Mouse (Mus musculus) lung, postnatal 0 days (tissue): ENCODE measurements at regions not wholly inside any gene's neighbourhood (a gene's known extent, or its start where the extent isn't known, plus 50 kb on each side); places are given as distances from the start of the nearest gene placed in this dataset.

Source experiments
- CTCF ChIP-seq: IDR thresholded peaks from 2 replicates; pipeline ENCODE4 v1.5.1; 2016; ENCODE audit warnings: antibody characterized with exemption, mild to moderate bottlenecking
- EP300 ChIP-seq: IDR thresholded peaks from 2 replicates; pipeline ENCODE4 v1.6.1; 2016; ENCODE audit warnings: antibody characterized with exemption, mild to moderate bottlenecking, control low read depth

- TF ChIP-seq CTCF = no peak
- no peak for TF ChIP-seq EP300
Observed at GRCm38 (mm10) chr7:59027437-59027836, 201.1 kb upstream of the Ube3a start.
